Mouse (Mus musculus): ENCODE data around the gene Btg2.

DNA sequence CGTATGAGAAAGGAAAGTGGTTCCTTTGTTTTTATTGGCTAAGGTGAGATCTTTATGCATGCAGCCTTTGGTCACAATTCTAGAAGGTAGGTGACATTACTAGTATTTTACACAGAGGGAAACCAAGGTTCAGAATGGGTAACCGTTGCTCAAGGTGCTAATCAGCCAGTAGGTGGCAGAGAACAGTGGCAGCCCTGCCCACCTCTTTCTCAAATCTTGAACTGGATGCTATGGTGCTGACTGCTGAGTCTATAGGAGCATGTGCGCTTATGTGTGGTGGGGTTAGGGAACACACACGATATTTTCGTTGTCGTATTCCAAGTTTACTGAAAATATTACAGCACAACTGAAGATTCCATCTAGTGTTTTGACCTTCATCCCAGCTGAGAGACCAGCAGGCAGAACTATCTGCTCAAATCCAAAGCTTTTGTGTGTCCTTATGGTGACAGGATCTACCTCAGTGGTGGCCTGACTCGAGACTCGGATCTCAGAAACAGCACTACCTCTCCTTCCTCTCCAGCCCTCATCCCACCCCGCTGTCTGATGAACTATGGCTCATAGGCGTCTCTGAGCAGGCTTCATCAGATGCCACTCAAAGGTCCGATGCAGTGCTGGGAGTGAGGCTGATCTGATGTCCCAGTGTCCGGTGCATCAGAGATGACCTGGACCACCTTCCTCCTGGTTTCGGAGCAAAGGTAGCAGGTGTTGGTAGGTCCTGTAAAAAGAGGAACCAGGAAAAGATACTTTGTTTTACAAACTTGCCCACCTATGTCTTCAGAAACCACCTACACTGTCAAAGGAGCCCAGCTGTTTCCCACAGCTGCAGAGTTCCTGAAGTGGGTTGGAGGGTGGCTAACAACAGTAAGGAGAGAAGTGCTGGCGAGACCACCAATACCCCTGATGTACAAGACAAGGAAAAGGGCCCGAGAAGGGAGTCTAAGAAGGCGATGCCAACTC, 18.9 kb downstream of the Btg2 start:
- TF ChIP-seq TAL1 (conservative IDR thresholded peaks at IDR 0.05; ENCODE audit: low read depth, low read length) (no peak), CTCF (IDR thresholded peaks at IDR 0.05; ENCODE audit: low read depth, low read length) (no peak)

All from G1E (cell line).